Mouse (Mus musculus) embryo, embryonic 11.5 days (tissue): Measurements from ENCODE around the gene Tomm20l.

Experiments
- DNase-seq: peaks from one replicate; pipeline ENCODE4 v3.0.0-alpha.2; 2012; ENCODE audit warnings: low read depth, low spot score

Gene Tomm20l

DNA sequence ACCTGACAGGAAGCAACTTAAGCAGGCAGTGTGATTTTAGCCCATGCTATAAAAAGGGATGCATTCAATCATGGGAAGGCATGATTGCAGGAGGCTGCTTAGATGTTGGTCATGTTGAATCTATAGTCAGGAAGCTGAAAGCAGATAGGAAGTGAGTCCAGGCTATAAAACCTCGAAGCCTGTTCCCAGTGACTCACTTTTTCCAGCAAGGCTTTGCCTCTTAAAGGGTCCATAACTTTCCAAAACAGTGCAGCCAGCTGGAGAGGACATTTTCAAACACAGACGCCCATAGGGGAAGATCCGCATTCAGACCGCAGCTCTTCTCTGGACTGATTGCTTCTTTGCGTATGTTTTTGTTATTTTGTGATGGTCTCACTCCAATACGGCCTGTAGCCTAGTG lies 43.8 kb downstream of the Tomm20l start:
- no peak for DNase-seq

DNA sequence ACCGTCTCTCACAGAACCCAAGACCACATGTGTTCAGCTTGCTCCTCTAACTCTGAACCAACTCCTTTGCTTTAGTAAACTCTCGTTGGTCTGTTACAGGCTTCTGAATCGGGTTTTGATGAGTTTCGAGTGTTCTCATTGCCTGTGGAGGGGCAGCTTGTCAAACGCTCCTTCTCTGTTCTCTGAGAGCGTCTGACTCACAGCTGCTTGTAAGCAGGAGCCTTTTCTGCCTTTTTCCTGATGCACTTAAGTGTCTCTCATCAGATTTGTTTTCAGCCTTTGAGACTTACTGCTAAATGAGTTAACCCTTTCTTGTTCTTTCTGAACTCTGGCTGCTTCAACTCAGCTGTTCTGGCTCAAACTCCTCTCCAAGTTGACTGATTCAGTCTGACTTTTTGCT lies 46.7 kb downstream of the Tomm20l start:
- DNase-seq = no peak

GRCm38 (mm10) chr12:71164410-71164809 lies 53.2 kb downstream of the Tomm20l start:
- no peak for DNase-seq

- no peak for DNase-seq
Observed at GRCm38 (mm10) chr12:71169911-71170310, 58.7 kb downstream of the Tomm20l start.
